Mouse (Mus musculus) bone marrow macrophage, adult 2 months (primary cell): ENCODE results near the gene Galnt11.

ENCODE experiments used
- CTCF ChIP-seq: IDR thresholded peaks from 2 replicates; pipeline ENCODE4 v1.5.1; 2012; ENCODE audit warnings: low read depth, mild to moderate bottlenecking, low read length, moderate library complexity
- POLR2A ChIP-seq: IDR thresholded peaks from 2 replicates; pipeline ENCODE4 v1.6.1; 2012; ENCODE audit warnings: mild to moderate bottlenecking, low read depth, low read length, borderline replicate concordance

DNA sequence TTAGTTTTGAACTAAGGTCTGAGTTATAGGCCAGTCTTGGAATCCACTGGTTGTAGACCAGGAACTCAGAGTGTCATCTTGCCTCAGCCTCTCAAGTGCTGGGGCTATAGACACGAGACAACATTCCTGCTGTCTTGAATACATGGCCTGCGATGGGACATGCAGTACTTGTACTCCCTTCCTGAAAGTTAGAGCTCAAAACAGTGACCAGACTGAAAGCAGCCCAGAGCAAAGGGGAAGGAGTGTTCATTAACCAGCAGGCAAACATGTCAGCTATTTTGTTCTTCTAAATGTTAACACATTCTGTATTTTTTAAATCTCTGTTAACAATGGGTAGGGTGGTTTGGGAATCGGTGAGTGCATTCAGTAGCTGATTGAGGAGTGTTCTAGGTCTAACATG, 25.3 kb downstream of the Galnt11 start:
- no peak for TF ChIP-seq CTCF
- TF ChIP-seq POLR2A = no peak
